Mouse (Mus musculus): ENCODE measurements around the gene Trim23. TPM values are rescaled to one million over a fixed set of nuclear protein-coding genes. Genes with fewer than 3 reads are reported as not detected.

The Trim23 gene
- polyA plus RNA-seq (2015; fragmentation: Nextera tagmentation; extraction: Ambion mirVana): 14.7 and 15.9 TPM in 2 replicates

DNA sequence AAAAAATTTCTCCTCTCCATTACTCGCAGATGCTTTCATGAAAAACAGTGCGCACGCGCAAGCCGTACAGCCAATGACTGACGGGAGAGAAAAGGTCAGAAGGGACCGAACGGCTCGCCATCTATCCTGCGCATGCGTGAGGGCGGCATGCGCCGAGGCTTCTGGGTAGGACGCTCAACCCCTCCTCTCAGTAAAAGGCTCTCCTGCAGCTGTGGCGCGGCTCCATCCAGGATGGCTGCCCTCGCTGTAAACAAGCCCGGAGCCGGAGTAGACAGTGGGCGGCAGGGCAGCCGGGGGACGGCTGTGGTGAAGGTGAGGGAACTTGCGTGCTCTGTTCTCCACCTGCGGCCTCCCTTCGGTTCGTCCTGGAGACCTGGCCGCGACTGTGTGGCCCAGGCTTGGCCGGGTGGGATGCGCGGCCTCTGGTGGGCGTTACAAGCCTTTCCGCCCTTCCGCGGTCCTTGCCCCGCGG is at the start of gene Trim23:
Gene Trim23 (plus strand): TSS at position 148 of the 472 bp plus-strand sequence.
- ATAC-seq (ENCODE audit: insufficient read depth, low FRiP score): peak; percentile 99

DNA sequence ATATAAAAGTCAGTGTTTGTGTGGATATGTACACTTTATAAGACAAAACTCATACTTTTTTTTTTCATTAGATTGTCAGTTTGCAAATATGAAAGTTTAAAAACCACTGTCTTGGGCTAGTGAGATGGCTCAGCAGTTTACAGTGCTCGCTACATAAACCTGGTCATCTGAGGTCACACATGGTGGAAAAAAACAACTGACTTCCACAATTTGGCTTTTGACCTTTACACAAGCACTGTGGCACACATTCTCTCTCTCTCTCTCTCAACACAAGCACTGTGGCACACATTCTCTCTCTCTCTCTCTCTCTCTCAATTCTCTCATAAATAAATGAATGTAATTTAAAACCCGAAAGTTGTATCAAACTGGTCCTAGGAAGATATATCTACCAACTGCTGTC is 46.0 kb upstream of the Trim23 start:
- H3K9ac ChIP-seq (ENCODE audit: low read length): no peak overlapping the region
- no peaks in the 10 kb centered on the region for H3K36me3 ChIP-seq (ENCODE audit: control insufficient read depth, insufficient read depth, low read length)
- 81% methylated on average over 2 of the region's 2 CpGs for WGBS
- no peak overlapping the region for H3K4me2 ChIP-seq (ENCODE audit: low read depth, low read length)
- H3K4me3 ChIP-seq (replicated peaks; ENCODE audit: low read length): no peak overlapping the region
- H3K9me3 ChIP-seq (replicated peaks; ENCODE audit: control insufficient read depth, low read length): no peaks in the 10 kb centered on the region
- no peaks in the 10 kb centered on the region for H3K4me1 ChIP-seq (ENCODE audit: control insufficient read depth, insufficient read depth, low read length)
- H3K27ac ChIP-seq (ENCODE audit: low read length): no peak overlapping the region
- H3K27me3 ChIP-seq (ENCODE audit: control insufficient read depth, insufficient read depth, low read length): no peaks in the 10 kb centered on the region
- ATAC-seq (ENCODE audit: insufficient read depth, low FRiP score): no peak

More for the DNA sequence above, at the start of gene Trim23:
- Histone ChIP-seq H3K27me3 (ENCODE audit: control insufficient read depth, insufficient read depth, low read length) (no peaks in the 10 kb centered on the region), H3K4me3 (replicated peaks; ENCODE audit: low read length) (peak within 1 kb of the TSS; percentile 97), H3K4me2 (ENCODE audit: low read depth, low read length) (peak within 1 kb of the TSS; percentile 83), H3K36me3 (ENCODE audit: control insufficient read depth, insufficient read depth, low read length) (no peaks in the 10 kb centered on the region), H3K27ac (ENCODE audit: low read length) (peak within 1 kb of the TSS; percentile 84), H3K9ac (ENCODE audit: low read length) (peak within 1 kb of the TSS; percentile 93), H3K9me3 (replicated peaks; ENCODE audit: control insufficient read depth, low read length) (no peaks in the 10 kb centered on the region), H3K4me1 (ENCODE audit: control insufficient read depth, insufficient read depth, low read length) (peaks cover 10% of the 10 kb centered on the region)
- under 1% methylated on average over 38 of the region's 38 CpGs for WGBS

DNA sequence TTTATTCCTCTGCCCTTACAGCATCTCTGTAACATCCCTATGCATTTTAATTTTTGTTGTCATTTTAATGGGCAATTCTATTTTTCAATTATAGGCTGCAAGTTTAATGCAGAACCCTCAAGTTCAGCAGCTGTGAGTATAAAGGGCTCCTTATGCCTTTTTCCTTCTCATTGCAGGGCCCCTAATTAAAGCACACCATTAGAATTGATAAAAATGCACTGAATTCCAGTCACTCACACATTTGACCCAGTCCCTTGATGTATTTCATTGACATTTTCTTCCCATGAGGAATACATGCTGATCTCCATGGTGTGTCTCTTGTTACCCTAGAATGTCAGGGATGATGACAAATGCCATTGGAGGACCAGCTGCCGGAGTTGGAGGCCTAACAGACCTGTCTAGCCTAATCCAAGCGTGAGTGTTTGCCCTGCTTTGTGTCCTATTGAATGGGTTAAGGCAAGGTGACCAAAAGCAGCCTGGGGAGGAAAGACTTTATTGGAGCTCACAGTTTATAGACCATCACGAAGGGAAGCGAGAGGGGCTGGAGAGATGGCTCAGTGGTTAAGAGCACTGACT is 44.0 kb upstream of the Trim23 start:
- Histone ChIP-seq H3K27me3 (ENCODE audit: control insufficient read depth, insufficient read depth, low read length) (no peaks in the 10 kb centered on the region), H3K9ac (ENCODE audit: low read length) (no peak overlapping the region), H3K36me3 (ENCODE audit: control insufficient read depth, insufficient read depth, low read length) (no peaks in the 10 kb centered on the region), H3K4me3 (replicated peaks; ENCODE audit: low read length) (no peak overlapping the region), H3K9me3 (replicated peaks; ENCODE audit: control insufficient read depth, low read length) (no peaks in the 10 kb centered on the region), H3K4me2 (ENCODE audit: low read depth, low read length) (no peak overlapping the region), H3K27ac (ENCODE audit: low read length) (no peak overlapping the region), H3K4me1 (ENCODE audit: control insufficient read depth, insufficient read depth, low read length) (no peaks in the 10 kb centered on the region)
- ATAC-seq (ENCODE audit: insufficient read depth, low FRiP score): no peak
- WGBS: 78% methylated on average over 4 of the region's 4 CpGs

DNA sequence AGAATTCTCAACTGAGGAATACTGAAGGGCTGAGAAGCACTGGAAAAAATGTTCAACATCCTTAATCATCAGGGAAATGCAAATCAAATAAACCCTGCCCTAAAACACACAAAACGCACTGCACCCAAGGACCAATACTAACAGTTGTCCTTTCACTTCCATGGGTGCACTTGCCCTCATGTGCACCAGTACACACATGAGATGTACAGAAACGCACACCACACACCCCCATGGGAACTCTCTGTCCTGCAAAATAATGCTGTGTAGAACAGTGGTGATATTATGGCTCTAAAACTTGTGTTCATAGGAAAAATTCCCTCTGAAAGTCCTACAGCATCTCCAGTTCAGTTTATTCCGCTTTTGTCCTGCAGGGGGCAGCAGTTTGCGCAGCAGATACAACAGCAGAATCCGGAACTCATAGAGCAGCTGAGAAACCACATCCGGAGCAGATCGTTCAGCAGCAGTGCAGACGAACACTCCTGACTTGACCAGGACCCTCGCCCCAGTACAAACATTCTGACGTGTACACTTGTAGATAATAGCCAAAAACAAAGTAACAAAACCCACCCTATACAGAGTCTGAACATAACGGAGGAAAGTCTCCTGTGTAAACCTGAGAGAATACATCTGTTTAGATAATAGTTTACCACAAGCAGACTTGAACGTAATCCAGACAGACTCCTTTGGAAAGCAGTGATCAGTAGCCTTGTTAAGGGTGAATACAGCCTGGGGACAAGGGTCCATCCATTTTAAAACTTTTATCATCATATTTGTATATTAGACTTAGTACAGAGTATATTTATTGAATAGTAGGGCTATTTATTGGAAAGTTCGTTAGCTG is 39.0 kb upstream of the Trim23 start:
- H3K27ac ChIP-seq (ENCODE audit: low read length): peak overlapping the region; percentile 18; the same call in 1 of the 2 replicates
- ATAC-seq (ENCODE audit: insufficient read depth, low FRiP score): peak; percentile 44; the same call in 1 of the 2 replicates
- peak overlapping the region; percentile 44; the same call in 1 of the 2 replicates for H3K4me2 ChIP-seq (ENCODE audit: low read depth, low read length)
- H3K36me3 ChIP-seq (ENCODE audit: control insufficient read depth, insufficient read depth, low read length): 0 out of 2 replicates have a peak, but pooled peaks cover 12% of the 10 kb centered on the region
- no peak overlapping the region for H3K9ac ChIP-seq (ENCODE audit: low read length)
- H3K4me3 ChIP-seq (replicated peaks; ENCODE audit: low read length): peak overlapping the region; percentile 24; the same call in 1 of the 2 replicates
- no peaks in the 10 kb centered on the region for H3K4me1 ChIP-seq (ENCODE audit: control insufficient read depth, insufficient read depth, low read length)
- WGBS: 28% methylated on average over 13 of the region's 13 CpGs
- H3K27me3 ChIP-seq (ENCODE audit: control insufficient read depth, insufficient read depth, low read length): no peaks in the 10 kb centered on the region
- no peaks in the 10 kb centered on the region for H3K9me3 ChIP-seq (replicated peaks; ENCODE audit: control insufficient read depth, low read length)

DNA sequence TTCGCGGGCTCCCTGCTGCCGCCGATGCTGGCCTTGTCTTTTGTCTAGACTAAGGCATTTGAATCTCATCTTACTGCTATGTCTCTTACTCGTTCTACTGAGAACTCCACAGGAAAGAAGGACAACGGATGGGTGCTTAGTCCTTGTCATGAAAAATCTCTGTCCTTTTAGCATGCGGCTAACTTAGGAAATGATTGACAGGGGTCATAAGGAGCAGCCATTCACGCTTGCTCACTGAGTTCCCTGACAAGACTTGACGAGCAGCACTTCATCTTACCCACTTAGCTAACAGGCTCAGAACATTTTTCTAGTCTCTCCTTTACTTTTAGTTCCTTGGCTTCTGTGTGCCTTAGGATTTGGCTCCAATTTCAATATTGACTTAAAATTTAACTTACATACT is 33.7 kb upstream of the Trim23 start:
- WGBS: 76% methylated on average over 9 of the region's 9 CpGs
- Histone ChIP-seq H3K4me3 (replicated peaks; ENCODE audit: low read length) (no peak overlapping the region), H3K36me3 (ENCODE audit: control insufficient read depth, insufficient read depth, low read length) (peaks cover 27% of the 10 kb centered on the region), H3K4me2 (ENCODE audit: low read depth, low read length) (no peak overlapping the region), H3K27me3 (ENCODE audit: control insufficient read depth, insufficient read depth, low read length) (no peaks in the 10 kb centered on the region), H3K9ac (ENCODE audit: low read length) (no peak overlapping the region), H3K9me3 (replicated peaks; ENCODE audit: control insufficient read depth, low read length) (no peaks in the 10 kb centered on the region), H3K27ac (ENCODE audit: low read length) (no peak overlapping the region), H3K4me1 (ENCODE audit: control insufficient read depth, insufficient read depth, low read length) (no peaks in the 10 kb centered on the region)
- no peak for ATAC-seq (ENCODE audit: insufficient read depth, low FRiP score)

DNA sequence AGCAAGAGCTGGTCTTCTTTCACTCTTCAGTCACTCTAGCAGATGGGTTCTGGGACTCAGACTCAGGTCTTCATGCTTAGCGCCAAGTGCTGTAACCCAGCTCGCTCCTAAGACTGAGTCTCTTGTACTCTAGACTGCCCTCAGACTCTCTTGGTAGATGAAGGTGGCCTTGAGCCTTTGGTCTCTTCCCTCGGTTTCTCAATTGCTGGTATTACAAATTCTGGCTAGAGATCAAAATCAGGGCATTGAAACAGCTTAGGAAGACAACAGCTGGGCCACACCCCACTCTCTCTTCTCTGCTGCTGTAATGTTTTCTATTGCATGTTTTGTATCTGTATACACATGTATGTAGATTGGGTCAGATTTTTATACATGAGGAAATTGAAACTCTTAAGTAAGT is 33.0 kb upstream of the Trim23 start:
- Histone ChIP-seq H3K9me3 (replicated peaks; ENCODE audit: control insufficient read depth, low read length) (no peaks in the 10 kb centered on the region), H3K4me2 (ENCODE audit: low read depth, low read length) (no peak overlapping the region), H3K9ac (ENCODE audit: low read length) (no peak overlapping the region), H3K4me1 (ENCODE audit: control insufficient read depth, insufficient read depth, low read length) (no peaks in the 10 kb centered on the region), H3K27ac (ENCODE audit: low read length) (no peak overlapping the region), H3K36me3 (ENCODE audit: control insufficient read depth, insufficient read depth, low read length) (peaks cover 30% of the 10 kb centered on the region), H3K27me3 (ENCODE audit: control insufficient read depth, insufficient read depth, low read length) (no peaks in the 10 kb centered on the region), H3K4me3 (replicated peaks; ENCODE audit: low read length) (no peak overlapping the region)
- 88% methylated on average over 3 of the region's 3 CpGs for WGBS
- ATAC-seq (ENCODE audit: insufficient read depth, low FRiP score): no peak

DNA sequence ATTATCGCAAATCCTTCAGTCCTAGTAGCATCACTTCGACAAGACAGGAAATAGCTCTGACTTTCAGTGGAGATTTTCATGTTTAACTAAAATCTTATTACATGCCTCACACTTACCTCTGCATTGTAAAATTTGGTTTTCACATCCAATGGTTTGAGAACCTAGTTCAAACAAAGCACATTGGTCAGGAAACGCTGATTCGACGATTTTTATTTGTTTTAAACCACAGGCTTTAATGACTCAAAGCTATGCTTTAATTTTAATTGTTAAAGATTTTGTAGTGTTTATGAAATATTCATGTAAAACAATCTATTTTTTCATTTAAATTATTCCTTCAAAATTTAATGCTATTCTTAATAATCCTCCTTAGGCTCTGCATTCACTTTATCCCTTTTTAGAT is 24.4 kb upstream of the Trim23 start:
- Histone ChIP-seq H3K36me3 (ENCODE audit: control insufficient read depth, insufficient read depth, low read length) (peaks cover 16% of the 10 kb centered on the region), H3K9me3 (replicated peaks; ENCODE audit: control insufficient read depth, low read length) (no peaks in the 10 kb centered on the region), H3K9ac (ENCODE audit: low read length) (no peak overlapping the region), H3K4me1 (ENCODE audit: control insufficient read depth, insufficient read depth, low read length) (no peaks in the 10 kb centered on the region), H3K4me3 (replicated peaks; ENCODE audit: low read length) (no peak overlapping the region), H3K27ac (ENCODE audit: low read length) (no peak overlapping the region), H3K27me3 (ENCODE audit: control insufficient read depth, insufficient read depth, low read length) (no peaks in the 10 kb centered on the region), H3K4me2 (ENCODE audit: low read depth, low read length) (no peak overlapping the region)
- no peak for ATAC-seq (ENCODE audit: insufficient read depth, low FRiP score)
- WGBS: 89% methylated on average over 5 of the region's 5 CpGs

DNA sequence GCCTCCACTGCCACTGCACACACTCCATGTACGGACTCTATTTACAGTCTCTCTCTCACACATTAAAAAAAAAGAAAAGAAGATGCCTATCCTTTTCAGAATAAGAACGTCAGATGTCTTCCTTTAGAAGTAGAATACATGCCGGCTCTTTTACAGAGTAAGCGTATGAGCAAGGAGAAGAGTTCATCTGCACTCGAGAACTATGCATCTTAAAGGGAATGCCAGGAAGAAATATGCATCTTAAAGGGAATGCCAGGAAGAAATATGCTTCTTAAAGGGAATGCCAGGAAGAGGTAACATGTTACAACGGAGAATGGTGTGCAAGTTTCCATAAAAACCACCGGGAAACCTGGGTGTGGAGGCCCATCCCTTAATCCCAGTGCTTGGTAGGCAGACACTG is 23.5 kb upstream of the Trim23 start:
- Histone ChIP-seq H3K27me3 (ENCODE audit: control insufficient read depth, insufficient read depth, low read length) (no peaks in the 10 kb centered on the region), H3K9me3 (replicated peaks; ENCODE audit: control insufficient read depth, low read length) (no peaks in the 10 kb centered on the region), H3K4me1 (ENCODE audit: control insufficient read depth, insufficient read depth, low read length) (no peaks in the 10 kb centered on the region), H3K4me3 (replicated peaks; ENCODE audit: low read length) (no peak overlapping the region), H3K27ac (ENCODE audit: low read length) (no peak overlapping the region), H3K9ac (ENCODE audit: low read length) (no peak overlapping the region), H3K36me3 (ENCODE audit: control insufficient read depth, insufficient read depth, low read length) (peaks cover 19% of the 10 kb centered on the region; the same call in 1 of the 2 replicates), H3K4me2 (ENCODE audit: low read depth, low read length) (no peak overlapping the region)
- WGBS: 85% methylated on average over 7 of the region's 7 CpGs
- ATAC-seq (ENCODE audit: insufficient read depth, low FRiP score): no peak

DNA sequence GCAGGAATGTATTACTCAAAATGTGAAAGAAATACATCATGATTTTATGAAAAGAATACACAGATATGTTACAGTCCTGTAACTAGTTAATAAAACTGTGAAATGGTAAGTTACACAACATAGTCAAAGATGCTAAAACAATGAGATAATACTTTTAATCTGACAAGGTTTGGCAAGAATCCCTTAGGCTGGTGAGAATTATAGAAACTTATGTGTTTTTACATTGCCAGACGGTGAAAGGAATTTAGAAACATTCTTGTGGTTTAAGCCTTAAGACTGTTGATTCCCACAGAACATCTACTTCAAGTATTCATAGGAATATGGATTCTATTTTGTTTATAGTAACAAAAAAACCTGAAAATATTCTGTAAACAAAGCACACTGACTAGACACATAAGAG is 22.9 kb upstream of the Trim23 start:
- no peaks in the 10 kb centered on the region for H3K9me3 ChIP-seq (replicated peaks; ENCODE audit: control insufficient read depth, low read length)
- H3K9ac ChIP-seq (ENCODE audit: low read length): no peak overlapping the region
- peaks cover 21% of the 10 kb centered on the region; the same call in 1 of the 2 replicates for H3K36me3 ChIP-seq (ENCODE audit: control insufficient read depth, insufficient read depth, low read length)

More for the DNA sequence above, 22.9 kb upstream of the Trim23 start:
- Histone ChIP-seq H3K4me2 (ENCODE audit: low read depth, low read length) (no peak overlapping the region), H3K27me3 (ENCODE audit: control insufficient read depth, insufficient read depth, low read length) (no peaks in the 10 kb centered on the region), H3K27ac (ENCODE audit: low read length) (no peak overlapping the region), H3K4me3 (replicated peaks; ENCODE audit: low read length) (no peak overlapping the region), H3K4me1 (ENCODE audit: control insufficient read depth, insufficient read depth, low read length) (no peaks in the 10 kb centered on the region)
- no peak for ATAC-seq (ENCODE audit: insufficient read depth, low FRiP score)
- WGBS: 67% methylated on average over 1 of the region's 1 CpGs

All from stomach, embryonic 16.5 days (tissue).